In genomic region chr17:86803653-86804052, GRCm38 (mm10) we compare ENCODE assay signal across 16 mouse cellular contexts. TPM values are rescaled to one million over a fixed set of nuclear protein-coding genes. Genes with fewer than 3 reads are reported as not detected.
DNase-seq lines count a peak whose midpoint lies in the region; ATAC-seq and TF ChIP-seq lines count a peak whose summit lies in the region.
"Had no signal": no experiment of that assay in that cellular context is flagged by ENCODE, and none has a peak within 500 bp of the region (broad histone marks: within the 10 kb centered on the region; RNA-seq: fewer than 3 reads in every experiment).

No protein-coding gene starts in this region.

- no peak for ATAC-seq in intestine, postnatal 0 days
- ATAC-seq in intestine, embryonic 15.5 days = no peak
- no peak for ATAC-seq in lung, postnatal 0 days
- ATAC-seq in granulocyte monocyte progenitor cell, adult 5-6 weeks (replicated peaks; ENCODE audit: poor library complexity, severe bottlenecking) = peak; percentile 44; the same call in 1 of the 2 replicates
- no peak for ATAC-seq in forebrain, embryonic 11.5 days (replicated peaks; ENCODE audit: low FRiP score)
- ATAC-seq: intestine, embryonic 16.5 days; midbrain, embryonic 15.5 days had no signal

- 83% methylated on average over 5 of the region's 5 CpGs for WGBS in intestine, postnatal 0 days
- 85% methylated on average over 5 of the region's 5 CpGs for WGBS in intestine, embryonic 15.5 days
- 82% methylated on average over 5 of the region's 5 CpGs for WGBS in lung, postnatal 0 days
- 89% methylated on average over 5 of the region's 5 CpGs for whole genome bisulfite sequencing in forebrain, embryonic 11.5 days

- TF ChIP-seq EP300 in lung, postnatal 0 days (IDR thresholded peaks at IDR 0.05) = no peak
- no peak for TF ChIP-seq EP300 in ES-Bruce4 (IDR thresholded peaks at IDR 0.05; ENCODE audit: insufficient read depth, low read depth, low read length)

- 0 out of 2 replicates have a peak, but pooled peaks cover 15% of the 10 kb centered on the region for H3K36me3 ChIP-seq in intestine, postnatal 0 days (ENCODE audit: control insufficient read depth, insufficient read depth)
- no peaks in the 10 kb centered on the region for H3K36me3 ChIP-seq in intestine, embryonic 15.5 days
- H3K36me3 ChIP-seq in lung, postnatal 0 days (ENCODE audit: insufficient read depth, low read length) = peaks cover 5% of the 10 kb centered on the region; the same call in 1 of the 2 replicates
- H3K36me3 ChIP-seq in ES-Bruce4 (ENCODE audit: control insufficient read depth, insufficient read depth, low read length, poor library complexity, severe bottlenecking) = peaks cover 11% of the 10 kb centered on the region; the same call in 1 of the 2 replicates
- no peaks in the 10 kb centered on the region for H3K36me3 ChIP-seq in forebrain, embryonic 11.5 days (ENCODE audit: control insufficient read depth, insufficient read depth, low read length)
- H3K36me3 ChIP-seq: embryonic facial prominence, embryonic 10.5 days; limb, embryonic 15.5 days; midbrain, embryonic 15.5 days had no signal

- no peaks in the 10 kb centered on the region for H3K27me3 ChIP-seq in intestine, postnatal 0 days (replicated peaks; ENCODE audit: control insufficient read depth, insufficient read depth, low read length)
- no peaks in the 10 kb centered on the region for H3K27me3 ChIP-seq in intestine, embryonic 15.5 days (replicated peaks)
- H3K27me3 ChIP-seq in lung, postnatal 0 days (replicated peaks; ENCODE audit: insufficient read depth, low read length) = no peaks in the 10 kb centered on the region
- H3K27me3 ChIP-seq in ES-Bruce4 (ENCODE audit: control insufficient read depth, insufficient read depth, low read length, poor library complexity, severe bottlenecking) = no peaks in the 10 kb centered on the region
- H3K27me3 ChIP-seq in forebrain, embryonic 11.5 days (ENCODE audit: control insufficient read depth, insufficient read depth, low read length) = no peaks in the 10 kb centered on the region
- H3K27me3 ChIP-seq: limb, embryonic 15.5 days; midbrain, embryonic 15.5 days had no signal

- H3K4me3 ChIP-seq in intestine, postnatal 0 days (ENCODE audit: low read depth, low read length) = no peak overlapping the region
- no peak overlapping the region for H3K4me3 ChIP-seq in intestine, embryonic 15.5 days (replicated peaks)
- H3K4me3 ChIP-seq in lung, postnatal 0 days (ENCODE audit: low read depth, low read length) = no peak overlapping the region
- no peak overlapping the region for H3K4me3 ChIP-seq in ES-Bruce4 (ENCODE audit: low read depth, low read length)
- no peak overlapping the region for H3K4me3 ChIP-seq in forebrain, embryonic 11.5 days (ENCODE audit: low read depth, low read length)
- H3K4me3 ChIP-seq: embryonic facial prominence, embryonic 10.5 days; limb, embryonic 15.5 days; midbrain, embryonic 15.5 days had no signal

- no peak for TF ChIP-seq POLR2A in ES-Bruce4 (IDR thresholded peaks at IDR 0.05; ENCODE audit: insufficient read depth, low read length)

- H3K9me3 ChIP-seq in intestine, postnatal 0 days (ENCODE audit: control insufficient read depth) = no peaks in the 10 kb centered on the region
- no peaks in the 10 kb centered on the region for H3K9me3 ChIP-seq in intestine, embryonic 15.5 days
- no peaks in the 10 kb centered on the region for H3K9me3 ChIP-seq in lung, postnatal 0 days (ENCODE audit: low read length)
- no peaks in the 10 kb centered on the region for H3K9me3 ChIP-seq in ES-Bruce4 (replicated peaks; ENCODE audit: control insufficient read depth, insufficient read depth, low read length, poor library complexity, severe bottlenecking)
- no peaks in the 10 kb centered on the region for H3K9me3 ChIP-seq in forebrain, embryonic 11.5 days (ENCODE audit: control insufficient read depth, low read length)
- H3K9me3 ChIP-seq: embryonic facial prominence, embryonic 10.5 days; limb, embryonic 15.5 days; midbrain, embryonic 15.5 days had no signal

- no peaks in the 10 kb centered on the region for H3K4me1 ChIP-seq in intestine, postnatal 0 days (replicated peaks; ENCODE audit: control insufficient read depth, insufficient read depth, low read length)
- H3K4me1 ChIP-seq in intestine, embryonic 15.5 days (replicated peaks) = peaks cover 16% of the 10 kb centered on the region
- peaks cover 10% of the 10 kb centered on the region; the same call in 1 of the 2 replicates for H3K4me1 ChIP-seq in lung, postnatal 0 days (ENCODE audit: insufficient read depth, low read depth, low read length)
- H3K4me1 ChIP-seq in ES-Bruce4 (ENCODE audit: control insufficient read depth, insufficient read depth, low read length) = peaks cover 9% of the 10 kb centered on the region
- no peaks in the 10 kb centered on the region for H3K4me1 ChIP-seq in forebrain, embryonic 11.5 days (replicated peaks; ENCODE audit: control insufficient read depth, insufficient read depth, low read length)
- H3K4me1 ChIP-seq: midbrain, embryonic 15.5 days had no signal

- no peak for DNase-seq in lung, postnatal 0 days (ENCODE audit: low spot score)
- no peak for DNase-seq in lung, postnatal 25 days (ENCODE audit: low spot score)
- DNase-seq in gastrocnemius, postnatal 4 days (ENCODE audit: low spot score in 2 of 2) = no peak
- no peak for DNase-seq in forebrain, embryonic 11.5 days (ENCODE audit: low spot score)
- DNase-seq: cerebellum, adult 9-11 months; lung, postnatal 4 days had no signal

- no peak overlapping the region for H3K4me2 ChIP-seq in intestine, postnatal 0 days (replicated peaks; ENCODE audit: low read depth)
- no peak overlapping the region for H3K4me2 ChIP-seq in intestine, embryonic 15.5 days (replicated peaks)
- no peak overlapping the region for H3K4me2 ChIP-seq in lung, postnatal 0 days (replicated peaks; ENCODE audit: low read depth, low read length)
- no peak overlapping the region for H3K4me2 ChIP-seq in forebrain, embryonic 11.5 days (ENCODE audit: low read depth, low read length, severe bottlenecking)
- H3K4me2 ChIP-seq: heart, embryonic 11.5 days; limb, embryonic 15.5 days; midbrain, embryonic 15.5 days had no signal

- no peak overlapping the region for H3K27ac ChIP-seq in intestine, postnatal 0 days (ENCODE audit: low read depth, low read length)
- no peak overlapping the region for H3K27ac ChIP-seq in intestine, embryonic 15.5 days
- no peak overlapping the region for H3K27ac ChIP-seq in lung, postnatal 0 days (ENCODE audit: low read length)
- H3K27ac ChIP-seq in ES-Bruce4 (ENCODE audit: insufficient read depth, low read length) = no peak overlapping the region
- no peak overlapping the region for H3K27ac ChIP-seq in forebrain, embryonic 11.5 days (ENCODE audit: low read depth, low read length)
- H3K27ac ChIP-seq: embryonic facial prominence, embryonic 10.5 days; limb, embryonic 15.5 days; midbrain, embryonic 15.5 days had no signal

- peak; percentile 58 for TF ChIP-seq CTCF in intestine, postnatal 0 days (IDR thresholded peaks at IDR 0.05; ENCODE audit: low read depth)
- peak; percentile 51 for TF ChIP-seq CTCF in lung, postnatal 0 days (IDR thresholded peaks at IDR 0.05)
- TF ChIP-seq CTCF in ES-Bruce4 (IDR thresholded peaks at IDR 0.05; ENCODE audit: low read depth, low read length) = peak; percentile 67

- H3K9ac ChIP-seq in intestine, postnatal 0 days (ENCODE audit: low read depth, low read length) = no peak overlapping the region
- no peak overlapping the region for H3K9ac ChIP-seq in intestine, embryonic 15.5 days
- no peak overlapping the region for H3K9ac ChIP-seq in lung, postnatal 0 days (replicated peaks; ENCODE audit: low read depth)
- no peak overlapping the region for H3K9ac ChIP-seq in ES-Bruce4 (ENCODE audit: low read depth, poor library complexity, severe bottlenecking)
- no peak overlapping the region for H3K9ac ChIP-seq in forebrain, embryonic 11.5 days (ENCODE audit: low read length)
- H3K9ac ChIP-seq: limb, embryonic 15.5 days; midbrain, embryonic 15.5 days had no signal

RNA-seq across cellular contexts. Expression of gene Epas1, which starts 50.2 kb away (rescaled TPM):
- 7.4 and 8.7 TPM in 2 replicates for polyA plus RNA-seq in intestine, postnatal 0 days (2015; fragmentation: Nextera tagmentation; extraction: Ambion mirVana)
- 3.8 and 4.0 TPM in 2 replicates for polyA plus RNA-seq in intestine, embryonic 15.5 days (2015; fragmentation: Nextera tagmentation; extraction: Ambion mirVana)
- polyA plus RNA-seq in lung, postnatal 0 days (2015; fragmentation: Nextera tagmentation; extraction: Ambion mirVana) = 89.8 and 98.3 TPM in 2 replicates
- 5.9 and 7.0 TPM in 2 replicates for polyA plus RNA-seq in ES-Bruce4 (2011; ENCODE audit: insufficient read depth, insufficient read length, low read depth, missing spikeins)
- 0.49 TPM in 1 of 2 replicates, not detected in the other for total RNA-seq in granulocyte monocyte progenitor cell, adult 5-6 weeks (2014; fragmentation: Nextera tagmentation)
- under 0.01 and 0.15 TPM in 2 replicates for total RNA-seq in granulocyte monocyte progenitor cell, adult 5-6 weeks (2017)
- total RNA-seq in gastrocnemius, postnatal 4 days (2021) = 10 to 100 TPM; 51.0 to 57.3 TPM
- 6.9 TPM in 2 replicates for polyA plus RNA-seq in forebrain, embryonic 11.5 days (2014; fragmentation: Nextera tagmentation; extraction: Ambion mirVana)
- total RNA-seq: hematopoietic stem cell, adult 5-6 weeks had no signal
